Mouse (Mus musculus) neural tube, embryonic 12.5 days (tissue): ENCODE data around the gene Olfr1042. TPM values are rescaled to one million over a fixed set of nuclear protein-coding genes. Genes with fewer than 3 reads are reported as not detected.
"Not testable (repeated sequence)": the region's sequence is repeated elsewhere in the genome, so short reads cannot be mapped to it uniquely, and the experiment has no call there.

ENCODE experiments used
- ATAC-seq: fragments of 200-750 bp; cut with Nextera tagmentation; 2 replicates; pipeline ENCODE4 v1.8.0; 2017; ENCODE audit warnings: low read depth, mild to moderate bottlenecking, moderate TSS enrichment, moderate library complexity; ENCODE audit not compliant: low FRiP score
- H3K27ac ChIP-seq: fragments of 300-500 bp; sonication (generic); 2 replicates; pipeline ENCODE4 v1.5.1; 2016
- H3K27me3 ChIP-seq: fragments of 300-500 bp; sonication (generic); replicated peaks from 2 replicates; pipeline ENCODE4 v1.6.1; 2016; ENCODE audit warnings: mild to moderate bottlenecking
- H3K36me3 ChIP-seq: fragments of 300-500 bp; sonication (generic); 2 replicates; pipeline ENCODE4 v1.6.1; 2016; ENCODE audit warnings: mild to moderate bottlenecking
- H3K4me1 ChIP-seq: fragments of 300-500 bp; sonication (generic); 2 replicates; pipeline ENCODE4 v1.6.1; 2016
- H3K4me2 ChIP-seq: fragments of 300-500 bp; sonication (generic); replicated peaks from 2 replicates; pipeline ENCODE4 v1.6.1; 2016; ENCODE audit warnings: mild to moderate bottlenecking
- H3K4me3 ChIP-seq: fragments of 300-500 bp; sonication (generic); 2 replicates; pipeline ENCODE4 v1.5.1; 2016
- H3K9ac ChIP-seq: fragments of 300-500 bp; sonication (generic); 2 replicates; pipeline ENCODE4 v1.6.1; 2016; ENCODE audit warnings: mild to moderate bottlenecking
- H3K9me3 ChIP-seq: fragments of 300-500 bp; sonication (generic); 2 replicates; pipeline ENCODE4 v1.6.1; 2016; ENCODE audit warnings: mild to moderate bottlenecking
- WGBS: fragments of 180-500 bp; shearing (Covaris S2); methylation state at CpG from one replicate; pipeline ENCODE4 v1.1.7; 2016; 5-methylcytosine and 5-hydroxymethylcytosine counted together
- polyA plus RNA-seq: library from polyadenylated mRNA; unstranded; fragments of >200 nt; fragmentation: Nextera tagmentation; extraction: Ambion mirVana; gene quantifications from 2 replicates; pipeline ENCODE4 v1.2.1, GENCODE M21; 2016

Olfr1042 gene
- polyA plus RNA-seq, result not detected in 2 replicates

GRCm38 (mm10) chr2:86161738-86162137, at the start of gene Olfr1042:
Gene Olfr1042 (minus strand): TSS chr2:86161838.
- WGBS, result 90% methylated on average over 2 of the region's 2 CpGs
- H3K9ac ChIP-seq, result no peak within 1 kb of the TSS

GRCm38 (mm10) chr2:86202909-86203308, 41.3 kb upstream of the Olfr1042 start, which contains the start of gene Olfr1045:
Gene Olfr1045 (minus strand): TSS chr2:86203009.
- no peaks in the 10 kb centered on the region for H3K36me3 ChIP-seq
- no peak for ATAC-seq
- no peaks in the 10 kb centered on the region for H3K27me3 ChIP-seq
- H3K9ac ChIP-seq, result no peak within 1 kb of the TSS
- H3K4me3 ChIP-seq, result no peak within 1 kb of the TSS
- H3K4me2 ChIP-seq, result no peak within 1 kb of the TSS
- H3K27ac ChIP-seq, result no peak within 1 kb of the TSS
- H3K4me1 ChIP-seq, result no peaks in the 10 kb centered on the region
- no peaks in the 10 kb centered on the region for H3K9me3 ChIP-seq

More at GRCm38 (mm10) chr2:86161738-86162137, at the start of gene Olfr1042:
- no peak within 1 kb of the TSS for H3K4me2 ChIP-seq
- no peaks in the 10 kb centered on the region for H3K4me1 ChIP-seq
- no peaks in the 10 kb centered on the region for H3K27me3 ChIP-seq
- H3K36me3 ChIP-seq, result no peaks in the 10 kb centered on the region
- H3K27ac ChIP-seq, result no peak within 1 kb of the TSS
- ATAC-seq, result no peak
- H3K4me3 ChIP-seq, result no peak within 1 kb of the TSS
- H3K9me3 ChIP-seq, result no peaks in the 10 kb centered on the region

GRCm38 (mm10) chr2:86195863-86196262, 34.2 kb upstream of the Olfr1042 start:
- no peaks in the 10 kb centered on the region for H3K4me1 ChIP-seq
- ATAC-seq, result no peak
- no peaks in the 10 kb centered on the region for H3K36me3 ChIP-seq
- H3K27me3 ChIP-seq, result no peaks in the 10 kb centered on the region
- H3K9ac ChIP-seq, result no peak overlapping the region
- WGBS, result 69% methylated on average over 1 of the region's 1 CpGs
- H3K27ac ChIP-seq, result no peak overlapping the region
- no peak overlapping the region for H3K4me2 ChIP-seq
- no peaks in the 10 kb centered on the region for H3K9me3 ChIP-seq
- H3K4me3 ChIP-seq, result no peak overlapping the region

GRCm38 (mm10) chr2:86185583-86185982, 23.9 kb upstream of the Olfr1042 start, which contains the start of gene Olfr52:
Gene Olfr52 (minus strand): TSS chr2:86185683.
- no peaks in the 10 kb centered on the region for H3K36me3 ChIP-seq
- H3K27ac ChIP-seq, result no peak within 1 kb of the TSS
- no peaks in the 10 kb centered on the region for H3K9me3 ChIP-seq
- no peak for ATAC-seq
- no peak within 1 kb of the TSS for H3K4me2 ChIP-seq
- H3K9ac ChIP-seq, result no peak within 1 kb of the TSS
- H3K4me1 ChIP-seq, result no peaks in the 10 kb centered on the region
- H3K27me3 ChIP-seq, result no peaks in the 10 kb centered on the region
- H3K4me3 ChIP-seq, result no peak within 1 kb of the TSS

- Histone ChIP-seq H3K4me1 (no peaks in the 10 kb centered on the region), H3K4me3 (no peak overlapping the region)
- WGBS, result 84% methylated on average over 3 of the region's 3 CpGs
Measured at GRCm38 (mm10) chr2:86179950-86180349, 18.3 kb upstream of the Olfr1042 start.

GRCm38 (mm10) chr2:86177720-86178119, 16.1 kb upstream of the Olfr1042 start, which contains the start of gene Olfr1044:
Gene Olfr1044 (minus strand): TSS chr2:86177820.
- H3K4me1 ChIP-seq, result no peaks in the 10 kb centered on the region
- ATAC-seq, result no peak
- H3K36me3 ChIP-seq, result no peaks in the 10 kb centered on the region
- H3K9ac ChIP-seq, result no peak within 1 kb of the TSS
- H3K27me3 ChIP-seq, result no peaks in the 10 kb centered on the region
- H3K4me2 ChIP-seq, result no peak within 1 kb of the TSS
- H3K4me3 ChIP-seq, result no peak within 1 kb of the TSS
- H3K9me3 ChIP-seq, result no peaks in the 10 kb centered on the region
- H3K27ac ChIP-seq, result no peak within 1 kb of the TSS

More at GRCm38 (mm10) chr2:86179950-86180349, 18.3 kb upstream of the Olfr1042 start:
- Histone ChIP-seq H3K9ac (no peak overlapping the region), H3K4me2 (no peak overlapping the region), H3K9me3 (no peaks in the 10 kb centered on the region), H3K36me3 (no peaks in the 10 kb centered on the region), H3K27ac (no peak overlapping the region), H3K27me3 (no peaks in the 10 kb centered on the region)
- no peak for ATAC-seq

GRCm38 (mm10) chr2:86175422-86175821, 13.8 kb upstream of the Olfr1042 start:
- H3K9ac ChIP-seq, H3K4me3 ChIP-seq, H3K27me3 ChIP-seq, ATAC-seq, H3K9me3 ChIP-seq, H3K36me3 ChIP-seq, H3K27ac ChIP-seq, H3K4me2 ChIP-seq, H3K4me1 ChIP-seq: not testable (repeated sequence)
- WGBS, result 83% methylated on average over 7 of the region's 7 CpGs

- Histone ChIP-seq H3K27me3 (no peaks in the 10 kb centered on the region), H3K9ac (no peak within 1 kb of the TSS), H3K27ac (no peak within 1 kb of the TSS), H3K4me1 (no peaks in the 10 kb centered on the region), H3K9me3 (no peaks in the 10 kb centered on the region), H3K36me3 (no peaks in the 10 kb centered on the region), H3K4me3 (no peak within 1 kb of the TSS), H3K4me2 (no peak within 1 kb of the TSS)
- WGBS, result 93% methylated on average over 2 of the region's 2 CpGs
- no peak for ATAC-seq
Measured at GRCm38 (mm10) chr2:86167422-86167821, 5.8 kb upstream of the Olfr1042 start, which contains the start of gene Olfr1043. Gene Olfr1043 (minus strand): TSS chr2:86167522.

GRCm38 (mm10) chr2:86146632-86147031, 15.0 kb downstream of the Olfr1042 start, which contains the start of gene Olfr1040:
Gene Olfr1040 (minus strand): TSS chr2:86146732.
- 88% methylated on average over 1 of the region's 1 CpGs for WGBS
- H3K27me3 ChIP-seq, result no peaks in the 10 kb centered on the region
- no peaks in the 10 kb centered on the region for H3K36me3 ChIP-seq
- no peaks in the 10 kb centered on the region for H3K4me1 ChIP-seq
- ATAC-seq, result no peak
- no peak within 1 kb of the TSS for H3K4me3 ChIP-seq
- no peak within 1 kb of the TSS for H3K4me2 ChIP-seq
- no peak within 1 kb of the TSS for H3K9ac ChIP-seq
- H3K27ac ChIP-seq, result no peak within 1 kb of the TSS
- no peaks in the 10 kb centered on the region for H3K9me3 ChIP-seq

GRCm38 (mm10) chr2:86135828-86136227, 25.8 kb downstream of the Olfr1042 start, which contains the start of gene Olfr1039:
Gene Olfr1039 (minus strand): TSS chr2:86135928.
- H3K9ac ChIP-seq, result no peak within 1 kb of the TSS
- no peak within 1 kb of the TSS for H3K4me3 ChIP-seq
- H3K27me3 ChIP-seq, result no peaks in the 10 kb centered on the region
- 91% methylated on average over 1 of the region's 1 CpGs for WGBS
- no peaks in the 10 kb centered on the region for H3K4me1 ChIP-seq
- H3K27ac ChIP-seq, result no peak within 1 kb of the TSS
- no peak for ATAC-seq
- H3K36me3 ChIP-seq, result no peaks in the 10 kb centered on the region
- no peaks in the 10 kb centered on the region for H3K9me3 ChIP-seq
- no peak within 1 kb of the TSS for H3K4me2 ChIP-seq

Other genes with a start within 250 kb of the Olfr1042 start
- gene Olfr1025-ps1, start 246.6 kb downstream of the Olfr1042 start, polyA plus RNA-seq, result not detected in 2 replicates
- gene Olfr1026, start 240.3 kb downstream of the Olfr1042 start, polyA plus RNA-seq, result not detected in 2 replicates
- not detected in 2 replicates for gene Olfr1028, start 211.4 kb downstream of the Olfr1042 start, polyA plus RNA-seq
- gene Olfr1029, start 187.9 kb downstream of the Olfr1042 start, polyA plus RNA-seq, result not detected in 2 replicates
- gene Olfr1030, start 182.6 kb downstream of the Olfr1042 start, polyA plus RNA-seq, result not detected in 2 replicates
- not detected in 2 replicates for gene Olfr1031, start 171.5 kb downstream of the Olfr1042 start, polyA plus RNA-seq
- gene Olfr1032, start 156.3 kb downstream of the Olfr1042 start, polyA plus RNA-seq, result not detected in 2 replicates
- not detected in 2 replicates for gene Olfr1033, start 141.2 kb downstream of the Olfr1042 start, polyA plus RNA-seq
- gene Olfr1034, start 116.0 kb downstream of the Olfr1042 start, polyA plus RNA-seq, result not detected in 2 replicates
- gene Olfr1036, start 87.8 kb downstream of the Olfr1042 start, polyA plus RNA-seq, result not detected in 2 replicates
- not detected in 2 replicates for gene Olfr1037, start 74.5 kb downstream of the Olfr1042 start, polyA plus RNA-seq
- not detected in 2 replicates for gene Olfr1039, start 25.9 kb downstream of the Olfr1042 start, polyA plus RNA-seq
- not detected in 2 replicates for gene Olfr1040, start 15.1 kb downstream of the Olfr1042 start, polyA plus RNA-seq
- gene Olfr1043, start 5.7 kb upstream of the Olfr1042 start, polyA plus RNA-seq, result not detected in 2 replicates
- gene Olfr1044, start 16.0 kb upstream of the Olfr1042 start, polyA plus RNA-seq, result not detected in 2 replicates
- gene Olfr52, start 23.8 kb upstream of the Olfr1042 start, polyA plus RNA-seq, result not detected in 2 replicates
- not detected in 2 replicates for gene Olfr1045, start 41.2 kb upstream of the Olfr1042 start, polyA plus RNA-seq
- not detected in 2 replicates for gene Olfr1046, start 57.5 kb upstream of the Olfr1042 start, polyA plus RNA-seq
- not detected in 2 replicates for gene Olfr1047, start 69.6 kb upstream of the Olfr1042 start, polyA plus RNA-seq
- not detected in 2 replicates for gene Olfr1048, start 78.5 kb upstream of the Olfr1042 start, polyA plus RNA-seq
- gene Olfr1049, start 96.5 kb upstream of the Olfr1042 start, polyA plus RNA-seq, result not detected in 2 replicates
- gene Olfr1051, start 117.2 kb upstream of the Olfr1042 start, polyA plus RNA-seq, result not detected in 2 replicates
- gene Olfr1052, start 130.6 kb upstream of the Olfr1042 start, polyA plus RNA-seq, result not detected in 2 replicates
- gene Olfr1053, start 153.4 kb upstream of the Olfr1042 start, polyA plus RNA-seq, result not detected in 2 replicates
- gene Olfr1054, start 173.6 kb upstream of the Olfr1042 start, polyA plus RNA-seq, result not detected in 2 replicates
- not detected in 2 replicates for gene Olfr1055, start 188.4 kb upstream of the Olfr1042 start, polyA plus RNA-seq
- gene Olfr1056, start 200.6 kb upstream of the Olfr1042 start, polyA plus RNA-seq, result not detected in 2 replicates
- not detected in 2 replicates for gene Olfr1057, start 216.6 kb upstream of the Olfr1042 start, polyA plus RNA-seq
- gene Olfr1058, start 226.7 kb upstream of the Olfr1042 start, polyA plus RNA-seq, result not detected in 2 replicates